Mouse (Mus musculus): ENCODE data around the gene Grid1. TPM values are rescaled to one million over a fixed set of nuclear protein-coding genes. Genes with fewer than 3 reads are reported as not detected.

Grid1 gene
- total RNA-seq, 2 experiments from 2014 or later = 44.9 to 47.4 TPM

GRCm38 (mm10) chr14:34823136-34823535 lies 3.2 kb downstream of the Grid1 start:
- intact Hi-C loops (cut with DNase I) = loop anchor here (5.0 to 10.0 kb wide), 5 partner anchors 69 to 532 kb away; no protein-coding TSS in a partner anchor
- DNase-seq (ENCODE audit: low spot score in 2 of 2) = peak; percentile 82 to 85

GRCm38 (mm10) chr14:34824186-34824585 lies 4.3 kb downstream of the Grid1 start:
- no peak for DNase-seq (ENCODE audit: low spot score in 2 of 2)
- intact Hi-C loops (cut with DNase I) = loop anchor here (5.0 to 10.0 kb wide), 5 partner anchors 68 to 531 kb away; no protein-coding TSS in a partner anchor

- peak; percentile 52 to 70 for DNase-seq (ENCODE audit: low spot score in 2 of 2)
- intact Hi-C loops (cut with DNase I) = loop anchor here (10.0 kb wide), 2 partner anchors 249 to 529 kb away; no protein-coding TSS in a partner anchor
Measured at GRCm38 (mm10) chr14:34825902-34826301, 6.0 kb downstream of the Grid1 start.

- no peak for DNase-seq (ENCODE audit: low spot score in 2 of 2)
- intact Hi-C loops (cut with DNase I) = loop anchor here (10.0 kb wide), 2 partner anchors 245 to 525 kb away; no protein-coding TSS in a partner anchor
Measured at GRCm38 (mm10) chr14:34829831-34830230, 9.9 kb downstream of the Grid1 start.

- DNase-seq (ENCODE audit: low spot score in 2 of 2) = no peak
- intact Hi-C loops (cut with DNase I) = no loop called here
Measured at GRCm38 (mm10) chr14:34837145-34837544, 17.2 kb downstream of the Grid1 start.

- intact Hi-C loops (cut with DNase I) = no loop called here
- no peak for DNase-seq (ENCODE audit: low spot score in 2 of 2)
Measured at GRCm38 (mm10) chr14:34838999-34839398, 19.1 kb downstream of the Grid1 start.

- DNase-seq (ENCODE audit: low spot score in 2 of 2) = no peak
- intact Hi-C loops (cut with DNase I) = no loop called here
Measured at GRCm38 (mm10) chr14:34839898-34840297, 20.0 kb downstream of the Grid1 start.

- DNase-seq (ENCODE audit: low spot score in 2 of 2) = peak in 1 of 2 experiments; percentile 65
- intact Hi-C loops (cut with DNase I) = no loop called here
Measured at GRCm38 (mm10) chr14:34843579-34843978, 23.7 kb downstream of the Grid1 start.

- DNase-seq (ENCODE audit: low spot score in 2 of 2) = no peak
- intact Hi-C loops (cut with DNase I) = no loop called here
Measured at GRCm38 (mm10) chr14:34844166-34844565, 24.3 kb downstream of the Grid1 start.

GRCm38 (mm10) chr14:34846799-34847198 lies 26.9 kb downstream of the Grid1 start:
- intact Hi-C loops (cut with DNase I) = no loop called here

GRCm38 (mm10) chr14:34847625-34848024 lies 27.7 kb downstream of the Grid1 start:
- intact Hi-C loops (cut with DNase I) = no loop called here
- DNase-seq (ENCODE audit: low spot score in 2 of 2) = no peak

More at GRCm38 (mm10) chr14:34846799-34847198, 26.9 kb downstream of the Grid1 start:
- no peak for DNase-seq (ENCODE audit: low spot score in 2 of 2)

GRCm38 (mm10) chr14:34860891-34861780 lies 41.2 kb downstream of the Grid1 start:
- DNase-seq (ENCODE audit: low spot score in 2 of 2) = no peak
- intact Hi-C loops (cut with DNase I) = no loop called here

GRCm38 (mm10) chr14:34867266-34867665 lies 47.4 kb downstream of the Grid1 start:
- no peak for DNase-seq (ENCODE audit: low spot score in 2 of 2)
- intact Hi-C loops (cut with DNase I) = no loop called here

GRCm38 (mm10) chr14:34868513-34869260 lies 48.8 kb downstream of the Grid1 start:
- no peak for DNase-seq (ENCODE audit: low spot score in 2 of 2)
- intact Hi-C loops (cut with DNase I) = no loop called here

GRCm38 (mm10) chr14:34879996-34880395 lies 60.1 kb downstream of the Grid1 start:
- no peak for DNase-seq (ENCODE audit: low spot score in 2 of 2)
- intact Hi-C loops (cut with DNase I) = no loop called here

- intact Hi-C loops (cut with DNase I) = no loop called here
Measured at GRCm38 (mm10) chr14:34880431-34881421, 60.8 kb downstream of the Grid1 start.

GRCm38 (mm10) chr14:34884194-34884593 lies 64.3 kb downstream of the Grid1 start:
- intact Hi-C loops (cut with DNase I) = no loop called here
- DNase-seq (ENCODE audit: low spot score in 2 of 2) = no peak

More at GRCm38 (mm10) chr14:34880431-34881421, 60.8 kb downstream of the Grid1 start:
- peak; percentile 20 to 27 for DNase-seq (ENCODE audit: low spot score in 2 of 2)

- DNase-seq (ENCODE audit: low spot score in 2 of 2) = no peak
- intact Hi-C loops (cut with DNase I) = no loop called here
Measured at GRCm38 (mm10) chr14:34884611-34885010, 64.7 kb downstream of the Grid1 start.
